ENCODE assay signal across 8 mouse cellular contexts in the genomic region with DNA sequence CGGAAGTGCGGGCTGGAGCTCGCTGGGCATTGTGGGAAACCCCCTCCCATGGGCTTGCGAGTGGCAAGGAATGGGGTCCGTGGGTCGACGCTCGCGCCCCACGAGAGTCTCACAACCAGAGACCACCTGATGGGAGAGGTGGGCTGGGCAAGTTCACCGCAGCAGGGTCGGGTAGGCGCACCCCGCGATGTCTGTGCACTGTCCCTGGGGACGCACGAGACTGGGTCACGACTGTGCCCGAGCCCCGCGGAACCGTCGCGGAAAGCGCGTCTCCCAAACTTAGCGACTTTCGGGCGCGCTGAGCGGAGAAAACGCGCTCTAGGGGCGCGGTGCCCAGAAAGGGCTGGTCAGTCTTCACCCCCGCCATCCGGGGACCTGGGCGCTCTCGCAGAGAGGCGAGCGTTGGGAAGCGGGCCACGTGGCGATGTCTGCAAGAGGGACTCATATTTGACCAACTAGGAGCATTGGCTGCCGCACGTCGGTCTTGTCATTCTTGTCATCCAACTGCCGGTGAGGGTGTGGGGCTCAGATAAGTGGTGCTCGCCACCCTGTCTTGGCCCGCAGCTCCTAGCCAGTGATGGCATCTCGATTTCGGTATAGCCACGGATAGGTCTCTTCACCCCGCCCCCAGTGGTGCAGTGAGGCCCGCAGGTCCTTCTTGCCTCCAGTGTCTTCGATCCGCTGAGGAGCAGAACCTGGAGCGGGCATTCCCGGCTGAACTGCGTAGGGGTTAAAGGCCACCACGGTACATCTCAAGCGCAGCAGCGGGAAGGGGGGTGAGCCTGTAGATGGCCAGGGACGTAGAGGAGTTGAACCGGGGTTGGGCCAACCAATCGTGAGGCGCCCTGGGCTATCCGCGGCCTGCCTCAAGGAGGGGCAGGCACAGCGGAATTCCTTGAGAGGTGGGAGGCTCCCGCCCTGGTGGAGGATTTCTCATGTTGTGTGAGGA. TPM values are rescaled to one million over a fixed set of nuclear protein-coding genes. Genes with fewer than 3 reads are reported as not detected.
A peak's percentile ranks its signal among the peaks of the same experiment; 100 is the strongest.
DNase-seq lines count a peak whose midpoint lies in the region; ATAC-seq and TF ChIP-seq lines count a peak whose summit lies in the region.

No protein-coding gene starts in this region.

- WGBS in thymus, adult 2 months = 10% methylated on average over 71 of the region's 71 CpGs
- WGBS in intestine, embryonic 16.5 days = under 1% methylated on average over 68 of the region's 71 CpGs
- WGBS in liver, adult 2 months = 4% methylated on average over 70 of the region's 71 CpGs
- WGBS in midbrain, postnatal 0 days = under 1% methylated on average over 66 of the region's 71 CpGs

- peak overlapping the region; percentile 99 for H3K4me2 ChIP-seq in intestine, embryonic 16.5 days (ENCODE audit: low read depth, low read length)
- H3K4me2 ChIP-seq in midbrain, postnatal 0 days (ENCODE audit: low read depth, low read length, poor library complexity, severe bottlenecking) = peak overlapping the region; percentile 63

- no peaks in the 10 kb centered on the region for H3K9me3 ChIP-seq in intestine, embryonic 16.5 days (ENCODE audit: control insufficient read depth, low read length)
- no peaks in the 10 kb centered on the region for H3K9me3 ChIP-seq in midbrain, postnatal 0 days (ENCODE audit: low read length)

- ATAC-seq in intestine, embryonic 16.5 days = peak; percentile 64
- ATAC-seq in midbrain, postnatal 0 days (ENCODE audit: low FRiP score) = peak; percentile 47

- no peak for TF ChIP-seq CTCF in thymus, adult 2 months (IDR thresholded peaks at IDR 0.05; ENCODE audit: borderline replicate concordance, control insufficient read depth, extremely low read depth, insufficient read depth, low read length, poor library complexity)
- TF ChIP-seq CTCF in liver, adult 2 months (IDR thresholded peaks at IDR 0.05; ENCODE audit: low read depth, low read length) = no peak
- TF ChIP-seq CTCF in midbrain, postnatal 0 days (IDR thresholded peaks at IDR 0.05) = peak; percentile 14; the same call in 1 of the 2 replicates

- DNase-seq in thymus, adult 2 months = peak; percentile 5
- no peak for DNase-seq in thymus, adult 18-20 months
- peak; percentile 84 for DNase-seq in embryo, embryonic 11 days
- peak; percentile 42 to 69 for DNase-seq in gastrocnemius, postnatal 4 days (ENCODE audit: low spot score in 2 of 2)
- no peak for DNase-seq in liver, adult 2 months (ENCODE audit: extremely low read depth, low read depth, low spot score)
- peak; percentile 40 for DNase-seq in midbrain, postnatal 0 days (ENCODE audit: low spot score)
- DNase-seq in splenic B cell, adult 2 months (ENCODE audit: low read depth, low spot score) = peak; percentile 36

- peak overlapping the region; percentile 47 for H3K4me3 ChIP-seq in thymus, adult 2 months (ENCODE audit: control insufficient read depth, insufficient read depth, low read length)
- peak overlapping the region; percentile 89 for H3K4me3 ChIP-seq in intestine, embryonic 16.5 days (ENCODE audit: low read length)
- peak overlapping the region; percentile 72 for H3K4me3 ChIP-seq in liver, adult 2 months (ENCODE audit: insufficient read depth, low read depth, low read length)
- peak overlapping the region; percentile 95 for H3K4me3 ChIP-seq in midbrain, postnatal 0 days (ENCODE audit: low read depth, low read length)

- H3K9ac ChIP-seq in intestine, embryonic 16.5 days (ENCODE audit: low read depth, low read length) = peak overlapping the region; percentile 69
- H3K9ac ChIP-seq in liver, adult 2 months (ENCODE audit: low read depth, low read length) = peak overlapping the region; percentile 74
- H3K9ac ChIP-seq in midbrain, postnatal 0 days (replicated peaks; ENCODE audit: low read length, poor library complexity, severe bottlenecking) = peak overlapping the region; percentile 97

- no peaks in the 10 kb centered on the region for H3K36me3 ChIP-seq in thymus, adult 2 months (ENCODE audit: control insufficient read depth, insufficient read depth, low read length)
- H3K36me3 ChIP-seq in intestine, embryonic 16.5 days (ENCODE audit: control insufficient read depth, insufficient read depth, low read length) = no peaks in the 10 kb centered on the region
- no peaks in the 10 kb centered on the region for H3K36me3 ChIP-seq in liver, adult 2 months (ENCODE audit: control insufficient read depth, insufficient read depth, low read length)
- H3K36me3 ChIP-seq in midbrain, postnatal 0 days (ENCODE audit: insufficient read depth, low read length) = no peaks in the 10 kb centered on the region
- no peaks in the 10 kb centered on the region for H3K36me3 ChIP-seq in splenic B cell, adult 2 months (ENCODE audit: control insufficient read depth, insufficient read depth, low read length, poor library complexity, severe bottlenecking)

- H3K4me1 ChIP-seq in thymus, adult 2 months (replicated peaks; ENCODE audit: control insufficient read depth, insufficient read depth, low read length) = peaks cover 11% of the 10 kb centered on the region
- 0 out of 2 replicates have a peak, but pooled peaks cover 6% of the 10 kb centered on the region for H3K4me1 ChIP-seq in intestine, embryonic 16.5 days (ENCODE audit: control insufficient read depth, insufficient read depth, low read length)
- peaks cover 10% of the 10 kb centered on the region for H3K4me1 ChIP-seq in liver, adult 2 months (ENCODE audit: control insufficient read depth, insufficient read depth, low read length)
- no peaks in the 10 kb centered on the region for H3K4me1 ChIP-seq in midbrain, postnatal 0 days (ENCODE audit: insufficient read depth, low read length)

- TF ChIP-seq POLR2A in thymus, adult 2 months (IDR thresholded peaks at IDR 0.05; ENCODE audit: control insufficient read depth, extremely low read depth, insufficient read depth, low read length, poor library complexity) = no peak
- TF ChIP-seq POLR2A in liver, adult 2 months (IDR thresholded peaks at IDR 0.05; ENCODE audit: extremely low read depth, insufficient read depth, low read length) = 0 out of 2 replicates have a peak, but pooled peaks have one; percentile 36

- H3K27ac ChIP-seq in thymus, adult 2 months (ENCODE audit: control insufficient read depth, insufficient read depth, low read length) = no peak overlapping the region
- peak overlapping the region; percentile 50 for H3K27ac ChIP-seq in intestine, embryonic 16.5 days (ENCODE audit: low read length)
- H3K27ac ChIP-seq in liver, adult 2 months (replicated peaks; ENCODE audit: insufficient read depth, low read depth, low read length) = peak overlapping the region; percentile 27
- H3K27ac ChIP-seq in midbrain, postnatal 0 days (ENCODE audit: low read depth, low read length) = peak overlapping the region; percentile 65

- H3K27me3 ChIP-seq in thymus, adult 2 months (ENCODE audit: control insufficient read depth, insufficient read depth, low read length) = peaks cover 22% of the 10 kb centered on the region
- peaks cover 20% of the 10 kb centered on the region for H3K27me3 ChIP-seq in intestine, embryonic 16.5 days (replicated peaks; ENCODE audit: control insufficient read depth, insufficient read depth, low read length)
- H3K27me3 ChIP-seq in liver, adult 2 months (ENCODE audit: control insufficient read depth, insufficient read depth, low read length) = no peaks in the 10 kb centered on the region
- no peaks in the 10 kb centered on the region; the same call in none of the 2 replicates for H3K27me3 ChIP-seq in midbrain, postnatal 0 days (ENCODE audit: insufficient read depth, low read length)
- H3K27me3 ChIP-seq in splenic B cell, adult 2 months (ENCODE audit: control insufficient read depth, insufficient read depth, low read length, poor library complexity, severe bottlenecking) = no peaks in the 10 kb centered on the region

- H3K79me2 ChIP-seq in liver, adult 2 months (ENCODE audit: control insufficient read depth, insufficient read depth, low read length) = no peaks in the 10 kb centered on the region

RNA-seq across cellular contexts. Expression of a gene that starts 0.7 kb away (rescaled TPM):
- polyA plus RNA-seq in thymus, adult 2 months (2012; rRNA removed) = 4.8 and 5.3 TPM in 2 replicates
- total RNA-seq in gastrocnemius, postnatal 4 days (2021) = 10 to 100 TPM; 10.1 to 12.0 TPM
- polyA plus RNA-seq in intestine, embryonic 16.5 days (2015; fragmentation: Nextera tagmentation; extraction: Ambion mirVana) = 6.1 and 6.5 TPM in 2 replicates
- total RNA-seq in liver, adult 2 months (2014; rRNA removed) = 5.2 and 5.3 TPM in 2 replicates
- 2.4 and 2.8 TPM in 2 replicates for polyA plus RNA-seq in liver, adult 2 months (2012; rRNA removed)
- total RNA-seq in midbrain, postnatal 0 days (2014; rRNA removed) = 25.8 and 29.8 TPM in 2 replicates
- polyA plus RNA-seq in midbrain, postnatal 0 days (2015; fragmentation: Nextera tagmentation; extraction: Ambion mirVana) = 16.7 and 18.4 TPM in 2 replicates

RNA-seq across cellular contexts. Expression of a gene that starts 33.1 kb away (rescaled TPM):
- 0.13 and 0.16 TPM in 2 replicates for polyA plus RNA-seq in thymus, adult 2 months (2012; rRNA removed)
- not detected for total RNA-seq in gastrocnemius, postnatal 4 days (2021)
- 0.07 and 0.10 TPM in 2 replicates for polyA plus RNA-seq in intestine, embryonic 16.5 days (2015; fragmentation: Nextera tagmentation; extraction: Ambion mirVana)
- total RNA-seq in liver, adult 2 months (2014; rRNA removed) = not detected in 2 replicates
- polyA plus RNA-seq in liver, adult 2 months (2012; rRNA removed) = not detected in 2 replicates
- total RNA-seq in midbrain, postnatal 0 days (2014; rRNA removed) = not detected in 2 replicates
- polyA plus RNA-seq in midbrain, postnatal 0 days (2015; fragmentation: Nextera tagmentation; extraction: Ambion mirVana) = not detected in 2 replicates

RNA-seq across cellular contexts. Expression of a gene that starts 37.0 kb away (rescaled TPM):
- 54.2 and 54.7 TPM in 2 replicates for polyA plus RNA-seq in thymus, adult 2 months (2012; rRNA removed)
- total RNA-seq in gastrocnemius, postnatal 4 days (2021) = 10 to 100 TPM; 86.8 to 93.0 TPM
- polyA plus RNA-seq in intestine, embryonic 16.5 days (2015; fragmentation: Nextera tagmentation; extraction: Ambion mirVana) = 122 and 134 TPM in 2 replicates
- 26.2 and 27.1 TPM in 2 replicates for total RNA-seq in liver, adult 2 months (2014; rRNA removed)
- 18.8 and 23.0 TPM in 2 replicates for polyA plus RNA-seq in liver, adult 2 months (2012; rRNA removed)
- 69.5 and 85.6 TPM in 2 replicates for total RNA-seq in midbrain, postnatal 0 days (2014; rRNA removed)
- 112 and 116 TPM in 2 replicates for polyA plus RNA-seq in midbrain, postnatal 0 days (2015; fragmentation: Nextera tagmentation; extraction: Ambion mirVana)

Comparison
In these comparisons a context has a peak if more than half of its experiments do, and no peak if none do; other contexts are left out.
1. DNase-seq: peak in thymus, adult 2 months (single experiment), embryo, embryonic 11 days (single experiment), gastrocnemius, postnatal 4 days (2 of 2), midbrain, postnatal 0 days (single experiment) and splenic B cell, adult 2 months (single experiment); none in thymus, adult 18-20 months (0 of 2) and liver, adult 2 months (single experiment).
2. Peak in every context shown above with its lines, with median percentiles within 50 percentile points of each other: H3K4me3 ChIP-seq and H3K9ac ChIP-seq.